Mouse (Mus musculus) cerebellum, adult 11 months (tissue): ENCODE measurements around the gene Avil.

Experiments used
- DNase-seq: peaks from one replicate; pipeline ENCODE4 v3.0.0; 2022

Gene Avil

DNA sequence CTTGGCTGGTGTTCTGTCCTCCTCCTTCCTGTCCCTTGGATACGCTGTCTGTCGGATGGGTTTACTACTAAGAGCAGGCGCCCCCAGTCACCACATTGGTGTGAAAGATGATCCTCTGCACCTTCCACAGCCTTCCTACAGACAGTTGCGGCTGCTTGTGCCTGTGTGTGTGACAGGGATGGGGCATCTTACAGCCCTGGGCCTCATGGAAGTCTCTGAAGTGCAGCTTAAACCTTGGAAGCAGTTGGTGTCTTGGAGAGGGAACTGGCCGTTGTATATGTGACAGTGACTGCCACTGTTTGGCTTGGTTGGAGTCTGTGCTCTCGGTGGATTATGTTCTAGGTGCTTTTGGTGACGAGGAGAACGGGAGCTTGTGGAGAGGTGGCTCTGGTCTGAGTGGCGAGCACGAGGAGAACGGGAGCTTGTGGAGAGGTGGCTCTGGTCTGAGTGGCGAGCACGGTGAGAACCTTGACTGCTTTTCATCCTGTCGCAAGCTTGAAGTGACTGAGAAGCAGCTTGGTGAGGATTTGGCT is 17.2 kb upstream of the Avil start:
- no peak for DNase-seq

DNA sequence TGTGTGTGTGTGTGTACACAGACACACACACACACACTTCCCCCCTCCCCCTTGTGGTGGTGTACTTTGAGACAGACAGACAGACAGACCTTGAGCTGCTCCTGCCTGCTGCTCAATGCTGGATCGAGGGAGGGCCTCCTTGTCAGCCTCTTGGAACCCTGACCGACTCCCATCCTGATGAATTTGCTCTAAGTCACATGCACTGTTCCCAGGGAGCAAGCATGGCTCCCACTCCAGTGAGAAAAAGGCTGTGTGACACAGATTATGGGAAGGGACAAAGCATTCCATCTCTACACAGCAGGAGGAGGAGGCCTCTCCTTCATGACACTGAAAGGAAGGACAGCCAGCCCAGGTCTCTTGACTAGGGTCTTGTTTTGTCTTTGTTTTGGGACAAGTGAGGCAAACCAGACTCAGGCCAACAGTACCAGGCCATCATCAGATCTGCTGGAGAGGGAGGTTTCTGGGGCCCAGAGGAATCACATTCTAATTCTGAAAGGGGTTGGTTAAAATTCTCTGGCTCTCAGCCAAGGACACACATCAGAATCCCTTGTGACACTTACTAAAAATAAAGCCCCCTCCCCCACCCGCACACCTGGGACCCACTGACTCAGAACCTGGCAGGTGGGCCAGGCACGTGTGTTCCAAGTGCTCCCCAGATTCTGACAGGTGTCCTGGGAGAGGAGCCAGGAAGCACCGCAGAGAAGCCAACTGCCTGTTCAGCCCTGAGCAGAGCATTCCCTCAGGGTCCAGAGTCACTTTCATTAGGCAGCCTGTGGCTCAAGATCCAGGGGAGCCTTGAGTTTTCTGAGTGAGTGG is 16.1 kb upstream of the Avil start:
- peak; percentile 88 for DNase-seq

GRCm38 (mm10) chr10:126985127-126985526 is 15.4 kb upstream of the Avil start:
- no peak for DNase-seq

- DNase-seq: no peak
Observed at GRCm38 (mm10) chr10:126985579-126985978, 14.9 kb upstream of the Avil start.

DNA sequence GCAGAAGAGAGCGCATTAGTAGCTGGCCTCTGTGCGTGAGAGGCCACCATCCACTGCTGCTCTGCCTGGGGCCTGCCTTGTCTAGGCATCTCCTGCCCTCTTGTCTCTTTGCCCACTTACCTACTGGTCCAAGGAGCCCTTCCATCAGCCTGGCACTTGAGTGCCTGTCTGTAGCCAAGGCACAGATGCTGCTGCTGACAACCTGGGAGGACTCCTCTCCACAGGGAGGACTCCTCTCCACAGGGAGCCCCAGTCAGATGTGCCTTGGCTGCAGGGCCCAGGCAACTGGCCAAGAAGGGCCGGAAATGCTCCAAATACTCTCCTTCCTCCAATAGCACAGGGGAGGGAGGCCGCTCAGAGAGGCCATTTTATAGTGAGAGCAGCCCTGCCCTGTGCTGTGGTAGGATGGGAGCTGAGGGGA is 14.0 kb upstream of the Avil start:
- DNase-seq: peak; percentile 90

DNA sequence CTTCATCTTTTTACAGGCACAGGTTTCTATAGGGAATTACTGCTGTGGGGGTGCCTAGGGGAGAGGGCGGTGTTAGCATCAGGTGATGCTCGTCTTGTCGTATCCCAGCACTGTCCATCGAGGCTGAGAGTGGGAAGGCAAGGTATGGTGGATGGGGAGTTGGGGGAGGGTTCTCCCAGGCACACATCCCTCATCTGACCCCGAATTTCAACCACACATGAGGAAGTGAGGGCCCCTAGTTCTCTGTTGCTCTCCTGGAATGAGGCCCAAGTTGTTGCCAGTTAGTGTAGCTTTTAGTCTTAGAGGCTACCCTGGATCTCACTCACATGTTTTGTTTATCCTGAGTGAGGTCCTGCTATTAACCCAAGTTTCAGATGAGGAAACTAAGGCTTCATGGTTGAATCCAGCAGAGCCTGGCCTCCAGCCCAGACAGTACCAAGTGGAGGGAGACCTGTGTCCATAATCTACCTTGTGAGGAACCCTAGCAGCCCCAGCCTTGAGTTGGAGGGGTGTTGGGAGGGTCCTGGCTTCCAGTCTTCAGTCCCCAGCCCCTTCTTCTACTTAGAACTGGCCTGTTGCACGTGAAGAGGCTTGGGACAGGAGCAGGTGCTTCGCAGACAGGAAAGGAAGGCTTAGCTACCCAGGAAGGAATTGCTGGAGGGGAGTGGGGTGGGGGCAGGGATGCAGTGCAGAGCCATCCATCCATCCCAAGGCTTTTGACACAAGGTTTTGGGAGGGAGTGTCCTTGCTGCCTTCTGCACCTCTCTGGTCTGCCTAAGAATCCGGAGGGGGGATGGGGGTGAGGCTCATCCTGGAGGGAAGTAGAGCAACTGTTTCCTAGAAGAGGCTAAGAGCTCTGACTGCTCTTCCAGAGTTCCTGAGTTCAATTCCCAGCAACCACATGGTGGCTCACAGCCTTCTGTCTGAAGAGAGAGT is 13.1 kb upstream of the Avil start:
- DNase-seq: no peak

GRCm38 (mm10) chr10:126988513-126989165 is 11.9 kb upstream of the Avil start:
- no peak for DNase-seq

DNA sequence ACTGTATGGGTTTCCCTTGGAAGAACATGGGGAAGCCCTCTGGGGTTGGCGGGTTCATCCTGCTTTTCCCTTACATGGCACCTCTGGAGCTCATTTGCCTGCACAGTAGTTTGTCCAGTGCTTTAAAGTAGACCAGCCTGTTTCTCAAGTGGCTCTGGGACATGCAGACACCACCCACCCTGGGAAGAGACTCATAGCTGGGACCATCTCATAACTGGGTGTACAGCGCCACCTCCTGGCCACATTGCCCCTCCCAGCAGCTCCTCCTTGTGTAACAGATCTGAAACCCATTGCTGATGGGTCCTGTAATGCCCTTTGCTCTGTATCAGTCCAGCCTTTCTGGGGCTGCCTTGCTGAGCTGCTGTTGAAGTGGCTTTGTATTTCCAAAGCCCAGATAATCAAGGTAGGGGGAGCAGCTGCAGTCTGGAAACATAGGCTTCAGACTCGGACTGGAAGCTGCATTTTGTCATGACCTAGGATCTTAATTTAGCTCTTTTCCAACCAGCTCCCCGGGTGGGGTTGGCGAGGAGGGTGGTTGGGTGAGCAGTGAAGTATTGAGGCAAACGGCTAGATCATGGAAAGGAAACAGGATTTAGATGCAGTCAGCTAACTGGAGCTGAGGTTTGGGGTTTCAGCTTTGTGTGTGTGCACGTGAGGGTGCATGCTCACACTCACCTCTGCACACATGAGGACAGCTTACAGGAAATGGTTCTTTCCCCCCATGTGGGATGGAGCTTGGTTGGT is 10.0 kb upstream of the Avil start:
- peak; percentile 86 for DNase-seq

- DNase-seq: no peak
Observed at GRCm38 (mm10) chr10:126991676-126992075, 8.8 kb upstream of the Avil start.

DNA sequence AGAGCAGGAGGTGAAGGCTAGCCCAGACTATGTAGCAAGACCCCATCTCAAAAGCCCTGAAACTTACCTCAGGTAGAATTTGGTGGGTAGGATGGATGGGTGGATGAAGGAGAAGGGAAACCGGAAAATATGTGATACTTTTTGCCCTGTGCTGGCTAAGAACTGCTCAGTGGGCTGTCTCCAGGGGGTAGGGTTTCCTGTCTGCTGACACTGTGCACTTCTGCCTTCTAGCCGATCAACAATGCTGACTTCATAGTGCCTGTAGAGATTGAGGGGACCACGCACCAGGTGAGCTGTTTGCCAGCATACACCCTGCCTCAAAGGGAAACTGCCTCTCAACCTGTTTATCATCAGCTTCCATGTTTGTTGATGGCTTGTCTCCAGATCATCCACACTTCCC is 6.9 kb upstream of the Avil start:
- DNase-seq: no peak

GRCm38 (mm10) chr10:126997340-126998113 is 3.0 kb upstream of the Avil start:
- DNase-seq: no peak

- no peak for DNase-seq
Observed at GRCm38 (mm10) chr10:127001297-127001696, 788 bp downstream of the Avil start.

DNA sequence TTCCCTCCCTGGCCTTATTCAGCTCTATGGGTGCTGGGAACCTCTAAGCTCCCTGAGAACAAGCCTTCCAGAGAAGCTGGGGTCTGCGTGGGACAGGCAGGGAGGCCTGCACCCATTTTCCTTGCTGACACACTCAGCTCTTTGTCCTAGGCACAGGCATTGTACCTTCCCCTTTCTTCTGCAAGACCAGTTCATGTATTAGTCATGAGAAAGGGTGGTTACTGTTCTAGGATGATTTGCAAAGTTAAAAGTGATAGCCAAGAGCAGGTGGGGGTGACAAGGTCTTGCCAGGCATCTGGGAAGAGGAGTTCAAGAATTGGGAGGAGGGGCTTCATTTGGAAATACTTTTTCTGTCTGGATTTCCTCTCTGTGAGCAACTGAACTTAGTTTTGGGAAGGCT is 1.5 kb downstream of the Avil start:
- no peak for DNase-seq

DNA sequence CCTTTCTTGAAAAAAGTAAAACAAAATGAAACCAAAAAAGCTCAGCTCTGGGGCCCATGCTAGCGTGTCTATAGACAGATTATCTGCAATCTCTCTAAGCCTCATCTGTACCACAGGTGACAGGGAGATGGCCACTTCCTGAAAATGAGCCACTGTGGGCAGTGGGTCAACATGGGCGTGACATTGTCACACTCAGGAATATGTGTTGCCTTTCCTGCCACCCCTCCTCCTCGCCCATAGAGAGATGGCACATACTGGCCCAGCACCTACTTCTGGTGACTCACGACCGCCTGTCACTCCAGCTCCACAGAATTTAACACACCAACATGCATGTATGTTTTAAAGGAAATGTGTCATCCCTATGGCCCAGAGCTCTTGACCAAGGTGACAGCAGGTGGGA is 2.3 kb downstream of the Avil start:
- DNase-seq: no peak

GRCm38 (mm10) chr10:127003334-127003733 is 2.8 kb downstream of the Avil start:
- DNase-seq: no peak

DNA sequence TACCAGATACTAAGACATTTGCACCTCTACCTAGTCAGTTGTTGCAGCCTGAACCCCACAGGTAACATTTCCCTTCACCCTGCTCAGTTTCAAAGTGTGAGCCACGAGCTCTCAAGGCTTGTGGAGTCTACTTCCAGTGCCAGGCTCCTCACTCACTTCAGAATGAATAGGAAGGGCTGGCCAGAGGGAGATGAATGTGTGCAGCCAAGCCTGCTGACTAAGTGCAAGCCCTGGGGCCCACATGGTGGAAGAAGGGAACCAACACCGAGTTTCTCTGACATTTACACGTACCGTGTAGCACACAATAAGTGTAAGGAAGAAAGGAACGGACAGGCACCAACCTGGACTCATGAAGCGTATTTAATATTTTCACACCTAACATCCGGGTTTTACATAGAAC is 3.3 kb downstream of the Avil start:
- DNase-seq: no peak

DNA sequence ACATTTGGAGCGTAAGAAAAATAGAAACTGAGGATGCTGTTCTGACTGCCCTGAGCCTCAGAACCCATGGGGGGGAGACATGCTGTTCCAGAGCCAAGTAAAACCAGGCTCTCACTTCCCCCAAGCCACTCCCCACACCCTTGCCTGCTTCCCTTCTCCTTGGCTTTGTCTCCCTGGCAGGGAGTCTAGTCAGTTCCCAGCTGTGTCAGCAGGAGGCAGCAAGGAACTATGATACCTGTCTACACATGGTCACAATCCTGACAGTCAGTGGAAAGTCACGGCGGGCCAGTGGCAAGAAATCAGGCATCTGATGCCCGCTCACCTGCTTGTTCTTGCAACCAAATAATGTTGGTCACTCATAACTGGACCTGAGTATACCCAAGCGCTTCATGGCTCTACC is 16.0 kb downstream of the Avil start:
- DNase-seq: no peak

GRCm38 (mm10) chr10:127017071-127017470 is 16.6 kb downstream of the Avil start:
- DNase-seq: no peak

GRCm38 (mm10) chr10:127018422-127018821 is 17.9 kb downstream of the Avil start:
- DNase-seq: no peak

DNA sequence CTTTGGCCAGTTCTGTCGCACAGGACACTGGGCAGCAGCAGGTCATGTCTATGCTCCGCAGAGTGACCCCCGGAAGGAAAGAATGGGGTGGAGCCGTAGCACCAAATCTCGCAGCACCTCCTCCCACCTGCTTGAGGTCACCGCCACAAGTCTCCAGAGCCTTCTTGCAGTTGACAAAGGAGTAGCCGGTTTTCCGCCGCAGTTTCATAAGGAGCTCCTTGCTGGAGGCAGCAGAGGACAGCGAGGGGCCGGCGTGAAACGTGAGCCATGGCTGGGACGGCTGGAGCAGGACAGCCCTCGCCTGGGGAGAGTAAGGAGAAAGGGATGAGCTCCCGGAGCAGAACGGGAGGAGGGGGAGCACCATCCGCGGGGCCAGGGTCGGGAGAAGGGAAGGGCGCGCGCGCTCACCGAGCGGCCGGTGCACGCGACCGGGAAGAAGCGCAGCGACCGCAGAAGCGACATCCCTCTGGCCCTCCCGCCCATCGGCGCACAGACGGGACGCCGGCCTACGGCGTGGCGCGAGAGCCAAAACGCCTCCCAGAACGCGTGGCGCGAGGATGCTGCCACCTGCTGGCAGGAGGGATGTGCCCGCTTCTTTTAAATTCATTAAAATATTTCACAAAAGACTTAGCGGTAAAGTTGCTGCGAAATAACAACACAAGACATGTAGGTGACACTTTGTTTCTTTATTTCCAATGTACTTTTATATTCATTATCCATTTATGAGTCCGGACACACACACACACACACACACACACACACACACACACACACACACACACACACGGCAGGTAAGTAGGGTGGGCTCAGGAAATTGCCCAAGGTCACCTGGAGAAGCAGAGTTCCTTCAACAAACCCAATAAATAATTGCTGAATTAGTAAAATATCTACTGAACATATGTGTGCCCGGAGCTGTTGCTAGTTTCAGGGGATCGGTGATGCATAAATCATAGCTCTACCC is 30.1 kb downstream of the Avil start, which contains the start of gene Tsfm:
Gene Tsfm, minus strand, starts transcription at position 505 of the 961 bp plus-strand sequence.
- peak; percentile 89 for DNase-seq
